Mouse (Mus musculus) inflammation-experienced regulatory T-cells, adult 6 months (primary cell): ENCODE measurements around the gene Paqr3. TPM values are rescaled to one million over a fixed set of nuclear protein-coding genes. Genes with fewer than 3 reads are reported as not detected.

Source experiments
- ATAC-seq: one replicate; pipeline ENCODE4 v1.8.0; 2017
- polyA plus RNA-seq, 3 experiments: library from polyadenylated mRNA; unstranded; fragments of 100-300 nt; shearing (Covaris generic); gene quantifications; one replicate each; pipeline ENCODE4 v1.2.1; 2017

Paqr3 gene
- polyA plus RNA-seq, 3 experiments from 2014 or later = 0.87 to 1.7 (median 1.3) TPM

- ATAC-seq = no peak
Observed at GRCm38 (mm10) chr5:97083701-97084100, 27.7 kb downstream of the Paqr3 start.

DNA sequence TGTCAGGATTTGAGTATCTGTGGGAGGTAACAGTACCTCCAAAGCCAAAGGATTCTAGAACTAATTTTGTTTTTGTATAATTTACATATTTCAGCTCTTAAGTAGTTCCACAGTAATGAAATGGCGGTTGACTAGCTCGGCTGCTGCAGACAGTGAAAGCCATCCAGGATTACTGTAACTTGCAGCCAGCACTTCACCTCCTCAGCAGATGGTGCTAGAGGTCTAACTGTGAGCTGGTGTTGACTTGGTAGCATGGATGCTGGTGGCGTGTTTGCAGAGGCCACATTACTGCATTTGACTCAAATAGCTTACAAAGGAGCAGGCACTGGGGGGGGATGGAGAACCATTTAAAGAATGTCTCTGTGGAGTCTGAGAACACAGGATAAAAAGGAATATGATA is 29.9 kb downstream of the Paqr3 start:
- peak; percentile 72 for ATAC-seq

DNA sequence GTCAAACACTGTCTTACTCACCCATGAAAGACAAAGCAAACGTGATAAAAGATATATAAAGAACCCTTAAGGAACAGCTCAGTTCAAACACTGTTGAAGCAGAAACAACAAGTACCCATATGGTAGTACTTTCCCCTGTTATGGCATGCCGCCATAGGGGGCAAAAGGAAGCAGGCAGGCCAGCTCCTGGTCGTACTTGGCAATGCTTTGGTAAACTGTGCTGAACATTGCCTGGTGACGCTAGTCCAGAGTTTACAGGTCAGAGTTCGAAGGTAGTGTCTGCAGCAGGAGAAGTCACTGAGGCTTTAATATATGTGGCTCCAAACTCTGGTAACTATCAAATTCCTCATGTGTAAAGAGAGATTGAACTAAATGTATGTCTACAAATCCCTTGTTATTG is 32.8 kb downstream of the Paqr3 start:
- no peak for ATAC-seq

DNA sequence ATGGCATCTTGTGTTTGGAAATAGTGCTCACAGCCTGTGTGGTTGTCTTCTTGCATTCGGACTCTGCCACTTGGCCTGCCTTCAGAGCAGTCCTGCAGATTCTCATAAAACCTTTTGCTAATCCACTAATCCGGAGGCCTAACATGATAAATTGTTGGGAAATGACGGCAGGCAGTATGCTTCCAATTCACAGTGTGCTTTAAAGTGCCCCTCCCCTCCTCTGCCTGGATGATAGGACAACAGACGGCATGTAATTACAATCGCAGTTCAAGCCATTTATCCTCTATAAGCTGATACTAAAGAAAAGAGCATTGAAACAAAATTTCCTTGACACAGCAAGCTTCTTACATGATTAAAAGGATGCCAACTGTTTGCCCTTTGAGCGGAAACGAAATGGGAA is 33.7 kb downstream of the Paqr3 start:
- ATAC-seq = no peak

GRCm38 (mm10) chr5:97076167-97076566 is 35.2 kb downstream of the Paqr3 start:
- no peak for ATAC-seq

DNA sequence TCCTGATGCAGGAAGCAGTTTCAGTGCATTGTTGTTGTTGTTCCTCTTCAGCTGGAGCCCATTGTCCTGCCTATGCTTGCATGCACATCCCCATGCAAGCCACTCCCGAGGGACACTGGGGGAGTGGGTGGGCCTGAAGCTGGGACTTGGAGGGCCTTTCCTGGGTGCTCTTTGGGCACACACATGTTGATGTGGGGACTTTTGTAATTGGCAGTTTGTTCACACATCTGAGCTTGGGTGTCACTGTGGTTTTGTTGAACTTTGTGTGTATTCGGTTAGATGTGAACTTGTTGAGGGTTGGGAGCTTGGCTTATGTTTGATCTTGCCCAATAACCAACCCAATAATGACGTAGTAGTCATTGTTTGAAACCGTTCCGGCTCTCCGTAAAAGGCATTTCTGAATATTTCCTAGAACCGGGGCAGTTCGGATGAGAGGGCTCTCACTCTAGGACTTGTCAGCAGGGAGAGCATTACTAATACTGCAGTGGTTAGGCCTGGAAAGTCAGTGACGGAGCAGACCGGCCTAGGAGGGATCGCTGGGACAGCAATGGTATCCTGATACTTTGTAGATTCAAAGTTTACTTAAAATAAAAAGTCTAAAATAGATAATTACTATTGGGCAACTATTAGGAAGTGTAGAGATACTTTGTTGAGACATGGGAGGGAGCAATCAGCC is 35.8 kb downstream of the Paqr3 start:
- no peak for ATAC-seq

DNA sequence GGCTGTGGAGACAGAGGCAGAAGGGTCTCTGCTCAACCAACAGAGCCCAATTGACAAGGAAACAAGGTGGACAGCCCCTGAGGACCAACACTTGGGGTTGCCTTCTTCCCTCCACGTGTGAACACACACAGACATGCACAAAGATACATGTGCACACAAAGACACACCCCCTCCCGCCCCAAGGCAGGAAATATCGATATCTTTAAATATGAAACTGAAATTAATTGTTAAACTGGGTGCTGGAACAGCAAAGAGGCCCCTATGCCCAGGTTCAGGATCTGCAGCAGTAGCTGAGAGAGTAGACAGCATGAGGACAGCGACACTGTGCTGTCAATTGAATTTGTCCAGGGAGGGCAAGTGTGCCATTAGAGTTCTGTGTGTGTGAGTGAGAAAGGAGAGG is 45.6 kb downstream of the Paqr3 start:
- ATAC-seq = peak; percentile 50

DNA sequence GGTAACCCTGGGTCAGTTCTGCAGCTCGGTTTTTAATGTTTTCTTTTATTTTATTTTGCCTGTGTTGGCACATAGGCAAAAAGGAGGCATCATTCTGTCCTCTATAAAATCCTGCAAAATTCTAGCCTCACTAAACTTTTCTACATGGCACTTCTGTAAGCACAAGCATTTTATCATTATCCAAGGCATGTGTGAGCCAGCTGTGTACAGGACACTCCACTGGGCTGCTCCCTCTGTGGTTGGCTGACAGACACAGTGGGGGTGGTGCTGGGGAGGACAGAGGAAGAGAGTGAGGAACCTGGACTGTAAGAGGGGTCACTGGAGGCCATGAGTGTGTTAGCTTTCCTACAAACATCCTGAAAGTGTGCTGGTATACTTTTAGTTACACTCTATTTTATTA is 49.4 kb downstream of the Paqr3 start:
- ATAC-seq = no peak

- ATAC-seq = no peak
Observed at GRCm38 (mm10) chr5:97060864-97061263, 50.5 kb downstream of the Paqr3 start.

DNA sequence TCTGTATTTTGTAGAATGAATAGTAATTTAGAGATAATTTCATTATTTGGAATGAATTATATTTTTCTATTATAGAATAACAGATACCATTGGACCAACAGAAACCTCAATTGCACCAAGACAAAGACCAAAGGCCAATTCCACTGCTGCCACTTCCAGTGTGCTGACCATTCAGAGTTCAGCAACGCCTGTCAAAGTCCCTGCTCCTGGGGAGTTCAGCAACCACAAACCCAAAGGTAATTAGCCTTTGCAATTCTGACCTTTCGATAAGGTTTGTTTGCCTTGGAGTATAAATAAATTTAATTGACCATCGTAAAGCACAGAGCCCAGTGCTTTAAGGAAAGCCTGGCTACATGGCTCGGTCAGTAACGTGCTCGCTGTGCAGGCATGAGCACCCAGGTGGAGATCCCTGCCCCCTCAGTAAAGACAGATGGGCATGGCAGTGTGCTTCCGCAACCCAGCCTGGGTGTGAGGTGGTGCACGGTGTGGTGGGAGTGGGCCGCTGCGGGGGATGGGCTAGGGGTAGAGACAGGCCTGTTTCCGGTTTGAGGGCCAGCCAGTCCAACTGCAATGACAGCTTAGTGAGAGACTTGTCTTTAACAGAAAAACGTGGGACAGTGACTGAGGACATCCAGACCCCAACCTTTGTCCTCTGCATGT is 54.5 kb downstream of the Paqr3 start:
- ATAC-seq = no peak

GRCm38 (mm10) chr5:97056359-97056758 is 55.0 kb downstream of the Paqr3 start:
- no peak for ATAC-seq

DNA sequence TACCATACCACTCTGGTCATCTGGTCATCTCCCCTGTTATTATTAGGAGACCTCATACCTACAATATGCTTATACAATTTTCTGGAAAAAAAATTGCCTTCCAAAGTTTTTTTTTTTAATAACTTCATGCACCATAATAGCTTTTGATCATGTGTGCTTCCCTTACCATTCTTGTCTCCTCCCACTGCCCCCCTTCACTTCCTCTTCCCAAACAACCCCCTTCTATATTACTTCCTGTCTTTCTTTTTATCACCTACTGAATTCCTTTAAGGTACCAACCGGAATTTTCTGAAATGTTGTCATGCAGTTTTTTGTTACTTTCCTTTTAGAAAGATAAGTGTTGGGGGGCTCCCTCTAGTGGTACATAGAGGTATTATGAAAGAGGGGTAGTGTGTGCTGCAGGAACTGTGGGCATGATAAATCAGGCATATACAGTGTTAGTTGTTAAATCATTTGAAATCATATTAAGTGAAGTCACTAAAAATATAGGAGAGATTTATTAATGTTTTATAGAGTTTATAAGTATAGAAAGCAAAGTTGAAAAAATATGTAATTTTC is 55.8 kb downstream of the Paqr3 start:
- peak; percentile 88 for ATAC-seq

- no peak for ATAC-seq
Observed at GRCm38 (mm10) chr5:97054801-97055200, 56.6 kb downstream of the Paqr3 start.

GRCm38 (mm10) chr5:97054166-97054565 is 57.2 kb downstream of the Paqr3 start:
- peak; percentile 63 for ATAC-seq

DNA sequence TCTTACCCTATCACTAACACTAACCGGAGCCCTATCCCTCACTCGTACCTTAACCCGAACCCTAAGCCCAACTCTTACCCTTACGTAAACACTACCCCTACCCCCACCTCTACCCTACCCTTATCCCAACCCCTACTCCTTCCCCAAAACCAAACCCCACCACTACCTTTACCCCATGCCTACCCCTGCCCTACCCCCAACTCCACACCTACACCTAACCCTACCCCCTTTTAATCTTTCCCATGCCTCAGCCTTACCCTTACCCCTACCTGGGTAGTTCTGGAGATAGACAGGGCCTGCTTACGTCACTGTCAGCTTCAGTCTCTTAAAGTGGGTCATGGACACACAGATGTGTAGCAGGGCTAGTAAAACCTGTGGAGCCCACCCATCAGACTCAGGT is 62.5 kb downstream of the Paqr3 start:
- ATAC-seq = no peak

DNA sequence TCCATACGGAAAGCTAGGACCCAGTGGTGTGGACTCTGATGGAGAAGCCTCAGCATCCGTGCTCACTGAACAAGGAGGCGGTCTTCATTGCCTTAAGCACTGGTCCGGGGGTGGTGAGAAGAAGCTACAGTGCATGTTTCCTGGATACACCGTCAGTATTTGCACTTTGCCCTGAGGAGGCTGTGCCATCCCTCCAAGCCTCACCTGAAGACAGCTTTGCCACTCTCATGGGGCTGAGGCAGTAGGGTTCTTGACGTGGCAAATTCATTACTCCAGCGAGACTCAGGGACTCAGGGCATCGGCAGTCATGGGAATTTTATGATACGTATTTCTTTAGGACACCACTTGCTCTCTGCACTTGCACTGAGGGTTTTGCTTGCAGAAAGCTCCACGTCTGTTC is 64.7 kb downstream of the Paqr3 start:
- no peak for ATAC-seq

- ATAC-seq = no peak
Observed at GRCm38 (mm10) chr5:97045260-97045659, 66.1 kb downstream of the Paqr3 start.

Other genes starting within 250 kb of the Paqr3 start
- gene Bmp2k, start 113.9 kb downstream of the Paqr3 start, polyA plus RNA-seq = 10 to 100 TPM in 2 of 3 experiments, 1 to 10 TPM in 1; 9.3 to 18.6 (median 10.8) TPM